Mouse (Mus musculus) v-Abl transformed pro-B cells (cell line): Measurements from ENCODE around the gene Eif2s1.

Source experiments
- in situ Hi-C, 2 experiments: fragments of 400-800 bp; cut with MboI; formaldehyde crosslinking; loops; one replicate each; pipeline ENCODE4 v1.15.1; 2025; ENCODE audit not compliant: unreplicated experiment in 2 of 2

The Eif2s1 gene

GRCm38 (mm10) chr12:78910684-78911461 lies 49.3 kb downstream of the Eif2s1 start:
- in situ Hi-C loops: loop anchor here (10.0 to 25.0 kb wide), 4 partner anchors 836 to 1916 kb away; no protein-coding TSS in a partner anchor

DNA sequence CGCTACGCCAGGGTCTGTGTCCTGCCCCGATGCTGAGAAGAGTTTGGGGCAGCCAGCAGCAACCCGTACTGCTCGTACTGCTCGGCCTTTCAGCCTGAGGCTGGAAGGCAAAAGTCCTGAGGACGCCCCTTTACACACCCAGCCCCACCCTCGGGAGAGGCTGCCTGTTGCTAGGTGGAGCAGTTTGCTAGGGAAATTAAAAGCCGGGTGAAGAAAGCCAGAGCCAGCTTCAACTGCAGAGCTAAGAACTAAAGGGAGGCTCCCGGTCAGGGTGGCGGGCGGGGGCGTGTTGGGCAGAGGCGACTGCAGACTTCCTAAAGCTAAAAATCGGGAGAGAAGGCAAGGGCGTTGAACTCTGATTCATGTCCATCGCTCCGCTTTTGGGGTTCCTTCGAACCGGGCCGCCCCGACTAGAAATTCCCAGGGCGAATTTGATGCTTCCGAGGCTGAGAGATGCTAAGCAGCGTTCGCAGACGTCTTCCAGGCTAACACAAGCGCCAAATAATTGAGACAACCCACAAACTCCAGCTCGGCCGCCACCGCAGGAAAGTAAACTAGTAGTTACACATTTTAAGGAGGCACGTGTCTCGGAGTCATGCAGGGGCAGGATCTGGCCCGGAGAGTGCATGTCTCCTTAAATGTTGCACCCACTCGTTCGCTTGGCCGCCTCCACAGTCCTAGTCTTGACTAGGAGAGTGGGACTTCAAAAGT lies 50.2 kb downstream of the Eif2s1 start:
- in situ Hi-C loops: loop anchor here (10.0 to 25.0 kb wide), 4 partner anchors 837 to 1917 kb away; no protein-coding TSS in a partner anchor

GRCm38 (mm10) chr12:78914458-78914857 lies 52.8 kb downstream of the Eif2s1 start:
- in situ Hi-C loops: loop anchor here (10.0 to 25.0 kb wide), 4 partner anchors 840 to 1920 kb away; no protein-coding TSS in a partner anchor

GRCm38 (mm10) chr12:78915561-78915960 lies 53.9 kb downstream of the Eif2s1 start:
- in situ Hi-C loops: loop anchor here (5.0 to 25.0 kb wide), 7 partner anchors 177 to 1921 kb away; no protein-coding TSS in a partner anchor

DNA sequence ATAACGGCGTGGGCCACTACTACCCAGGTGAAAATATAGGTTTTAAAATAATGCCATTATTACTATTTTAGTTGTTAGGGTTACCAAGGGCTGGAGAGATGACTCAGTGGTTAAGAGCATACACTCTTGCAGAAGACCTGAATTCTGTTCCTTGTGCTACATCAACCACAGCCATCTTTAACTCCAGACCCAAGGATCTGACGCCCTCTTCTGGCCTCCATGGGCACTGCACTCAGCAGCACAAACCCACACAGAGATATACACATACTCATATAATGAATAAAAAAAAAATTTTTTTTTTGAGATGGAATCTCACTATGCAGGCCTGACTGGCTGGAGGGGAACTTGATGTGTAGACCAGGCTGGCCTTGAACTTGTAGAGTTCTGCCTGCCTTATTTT lies 54.7 kb downstream of the Eif2s1 start:
- in situ Hi-C loops: loop anchor here (5.0 to 25.0 kb wide), 7 partner anchors 176 to 1921 kb away; no protein-coding TSS in a partner anchor

DNA sequence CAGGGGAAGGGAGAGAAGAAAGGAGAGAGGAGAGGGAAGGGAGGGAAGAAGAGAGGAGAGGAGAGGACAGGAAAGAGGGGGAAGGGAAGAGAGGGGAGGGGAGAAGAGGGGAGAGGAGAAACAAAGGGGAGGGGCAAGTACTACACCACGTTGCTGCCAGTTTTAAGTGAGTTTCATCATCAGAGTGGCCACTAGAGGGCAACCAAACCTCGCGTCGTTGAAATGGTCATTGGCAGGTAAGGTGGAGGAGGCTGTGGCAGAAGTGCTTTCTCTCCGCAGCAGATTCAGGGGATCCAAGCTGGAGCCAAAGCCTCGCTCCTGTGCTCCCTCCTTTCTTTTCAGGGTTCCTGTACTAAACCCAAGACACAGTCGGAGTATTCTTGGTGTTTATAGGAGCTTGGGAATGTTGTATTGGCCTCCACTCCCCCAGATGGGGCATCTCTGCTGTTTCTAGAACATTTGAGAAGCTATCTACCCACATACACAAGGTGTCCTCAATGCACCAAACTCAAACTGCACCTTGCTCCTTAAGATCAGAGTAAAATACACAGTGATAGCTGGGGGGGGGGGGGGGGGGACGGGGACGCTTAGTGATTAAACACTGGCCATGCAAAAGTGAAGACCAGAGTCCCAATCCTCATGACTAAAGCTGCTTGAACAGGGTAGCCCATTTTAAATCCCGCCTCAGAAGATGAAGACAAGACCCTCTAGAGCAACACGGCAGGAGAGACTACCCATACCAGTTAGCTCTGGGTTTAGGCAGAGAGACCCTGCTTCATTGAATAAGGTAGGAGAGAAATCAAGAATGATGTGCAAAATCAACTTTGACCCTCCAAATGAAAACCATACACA lies 56.8 kb downstream of the Eif2s1 start:
- in situ Hi-C loops: loop anchor here (5.0 to 25.0 kb wide), 7 partner anchors 174 to 1924 kb away; no protein-coding TSS in a partner anchor

DNA sequence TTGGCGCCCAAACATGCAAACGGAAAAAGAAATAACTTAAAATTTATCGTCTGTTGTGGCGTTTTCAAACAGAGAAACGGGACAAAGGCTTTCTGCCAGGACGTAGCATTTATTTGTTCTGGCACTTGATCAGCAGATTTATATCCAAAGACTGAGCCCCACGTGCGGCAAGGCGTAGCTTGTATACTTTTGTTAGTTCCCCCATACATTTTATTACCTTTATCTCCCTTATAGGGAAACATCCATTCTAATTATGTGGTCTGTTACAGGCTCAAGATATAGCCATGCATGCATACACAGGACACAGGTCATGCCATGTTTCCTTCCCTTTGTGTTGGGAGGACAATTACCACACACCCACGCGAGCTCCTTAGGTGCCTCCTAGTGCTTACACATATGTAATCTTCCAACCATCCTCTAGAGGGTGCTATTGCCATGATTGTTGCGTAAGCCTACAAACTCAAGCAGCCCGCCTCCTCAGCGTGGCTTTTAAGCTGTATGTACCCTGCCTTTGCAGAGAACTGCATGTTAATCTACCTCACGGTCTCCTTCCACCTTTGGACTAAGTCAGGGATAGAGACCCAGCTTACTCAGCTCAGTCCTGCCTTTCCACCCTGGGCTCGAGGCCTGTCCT lies 57.6 kb downstream of the Eif2s1 start:
- in situ Hi-C loops: loop anchor here (5.0 to 25.0 kb wide), 7 partner anchors 173 to 1924 kb away; no protein-coding TSS in a partner anchor

DNA sequence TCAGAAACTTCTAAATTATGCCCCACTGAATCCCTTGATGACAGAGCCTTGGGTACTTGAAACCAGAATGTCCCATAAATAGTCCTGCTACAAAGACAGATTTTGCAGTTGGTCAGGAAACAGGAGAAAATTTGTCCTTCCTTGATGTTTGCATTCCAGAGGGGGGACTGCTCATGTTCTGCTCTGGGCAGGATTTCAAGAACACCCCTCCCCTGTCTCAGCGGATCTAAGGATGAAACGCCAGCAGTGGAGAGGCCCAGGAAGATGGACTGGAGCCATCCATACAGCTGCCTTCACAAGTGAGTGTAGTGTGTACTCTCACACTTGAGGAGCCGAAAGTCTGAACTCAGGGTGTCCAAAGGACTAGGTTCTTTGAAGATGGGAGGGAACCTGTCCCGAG lies 59.8 kb downstream of the Eif2s1 start:
- in situ Hi-C loops: loop anchor here (5.0 to 25.0 kb wide), 5 partner anchors 51 to 1234 kb away; no protein-coding TSS in a partner anchor

DNA sequence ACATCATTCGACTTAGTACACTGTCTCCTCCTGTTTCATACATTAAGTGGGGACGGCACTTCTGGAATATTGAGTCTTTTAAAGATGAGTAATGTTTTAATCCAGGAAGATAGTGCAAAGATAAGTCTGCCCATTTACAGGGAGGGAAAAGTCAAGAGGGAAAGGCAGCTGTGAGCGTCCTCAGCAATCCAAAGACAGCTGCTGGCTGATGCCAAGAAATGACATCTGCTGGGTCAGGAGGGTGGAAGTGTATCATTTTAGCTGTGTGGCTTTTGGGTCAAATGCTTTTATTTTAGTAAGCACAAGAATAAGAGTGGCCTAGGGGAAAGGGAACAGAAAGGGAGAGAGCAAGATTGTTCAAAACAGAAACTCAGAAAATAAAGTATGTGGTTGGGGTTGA lies 60.4 kb downstream of the Eif2s1 start:
- in situ Hi-C loops: loop anchor here (5.0 to 25.0 kb wide), 5 partner anchors 50 to 1235 kb away; no protein-coding TSS in a partner anchor

DNA sequence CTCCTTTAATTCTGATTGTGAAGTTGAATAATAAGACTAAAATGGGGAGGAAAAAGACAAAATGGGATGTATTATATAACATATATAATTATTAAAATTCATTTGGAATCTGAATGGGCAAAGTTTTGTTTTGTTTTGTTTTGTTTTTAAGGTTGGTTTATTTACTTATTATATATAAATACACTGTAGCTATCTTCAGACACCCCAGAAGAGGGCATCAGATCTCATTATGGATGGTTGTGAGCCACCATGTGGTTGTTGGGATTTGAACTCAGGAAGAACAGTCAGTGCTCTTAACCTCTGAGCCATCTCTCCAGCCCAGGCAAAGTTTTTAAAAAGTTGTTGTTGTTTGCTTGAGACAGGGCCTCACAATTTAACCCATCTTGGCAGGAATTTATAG lies 61.4 kb downstream of the Eif2s1 start:
- in situ Hi-C loops: loop anchor here (5.0 to 25.0 kb wide), 5 partner anchors 49 to 1236 kb away; no protein-coding TSS in a partner anchor

DNA sequence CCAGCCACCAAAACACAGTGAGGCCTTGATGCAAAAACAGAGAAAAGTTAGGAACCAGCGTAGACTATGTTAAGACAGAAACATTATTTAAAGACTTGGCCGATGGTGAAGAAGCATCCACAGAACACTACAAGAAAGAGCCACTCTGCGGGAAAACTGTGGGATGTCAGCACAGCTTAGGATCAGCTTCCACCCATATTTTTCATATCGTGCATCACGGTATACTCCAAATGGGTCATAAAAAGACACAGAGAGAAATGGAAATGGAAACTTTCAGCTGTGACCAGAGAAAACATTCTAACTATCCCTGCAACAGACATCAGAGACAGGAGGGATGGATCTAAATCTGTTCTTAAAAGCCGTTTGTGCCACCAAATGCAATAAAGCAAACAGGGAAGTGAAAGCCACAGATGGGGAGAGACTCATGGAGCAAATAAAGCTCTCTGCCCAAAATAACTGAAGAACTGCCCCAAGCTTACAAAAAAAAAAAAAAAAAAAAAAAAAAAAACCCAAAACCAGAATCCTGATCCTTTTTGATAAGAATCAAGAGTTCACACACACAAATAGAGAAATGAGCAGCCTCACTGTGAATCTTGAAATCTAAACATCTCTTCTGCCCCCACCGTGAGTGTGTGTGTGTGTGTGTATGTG lies 62.0 kb downstream of the Eif2s1 start:
- in situ Hi-C loops: loop anchor here (5.0 to 25.0 kb wide), 5 partner anchors 49 to 1236 kb away; no protein-coding TSS in a partner anchor

GRCm38 (mm10) chr12:78927287-78927686 lies 65.7 kb downstream of the Eif2s1 start:
- in situ Hi-C loops: no loop called here

- in situ Hi-C loops: no loop called here
Observed at GRCm38 (mm10) chr12:78929900-78930299, 68.3 kb downstream of the Eif2s1 start.

GRCm38 (mm10) chr12:78936494-78936893 lies 74.9 kb downstream of the Eif2s1 start:
- in situ Hi-C loops: no loop called here
